Mouse (Mus musculus): ENCODE data around the gene Zbtb21.
"Not testable (repeated sequence)": the region's sequence is repeated elsewhere in the genome, so short reads cannot be mapped to it uniquely, and the experiment has no call there.

The Zbtb21 gene

DNA sequence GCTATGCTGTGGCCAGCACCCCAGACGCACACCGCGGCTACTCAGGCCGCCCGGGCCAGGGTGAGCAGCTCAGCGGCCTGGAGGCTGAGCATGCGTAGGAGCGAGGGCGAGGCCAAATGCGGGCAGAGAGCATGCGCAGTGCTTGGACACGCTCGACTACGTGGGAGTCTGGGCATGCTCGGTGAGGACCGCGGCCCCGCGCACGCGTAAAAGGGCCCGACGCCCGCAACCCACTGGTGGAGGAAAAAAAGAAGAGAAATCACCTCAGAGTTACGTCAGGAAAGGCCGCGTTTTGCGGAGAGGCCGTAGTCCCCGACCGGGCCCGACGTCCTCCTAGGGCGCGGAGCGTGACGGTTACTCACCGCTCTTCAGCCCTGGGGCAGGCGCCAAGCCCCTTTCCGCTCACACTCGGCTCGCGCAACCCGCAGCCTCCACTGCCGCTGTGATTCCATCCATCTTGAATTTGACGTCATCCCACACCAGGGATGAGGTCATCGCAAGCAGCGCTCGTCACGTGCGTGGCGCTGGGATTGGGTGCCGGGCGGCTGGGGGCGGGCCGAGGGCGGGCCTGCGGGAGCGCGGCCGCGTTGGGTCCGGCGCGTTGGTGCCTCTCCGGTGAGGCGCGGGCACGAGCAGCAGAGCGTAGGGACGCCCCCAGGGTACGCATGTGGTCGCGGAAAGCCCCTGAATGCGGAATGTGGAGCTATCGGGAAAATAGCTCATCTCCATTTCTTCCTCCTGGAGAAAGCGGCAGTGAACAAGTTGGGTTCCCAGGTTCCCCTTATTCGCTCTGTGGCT is at the start of gene Zbtb21, which contains the start of gene C2cd2:
Zbtb21 (minus strand) TSS at position 472 of the 798 bp plus-strand sequence.
C2cd2 (minus strand) TSS at position 448 of the 798 bp plus-strand sequence.
- DNase-seq (ENCODE audit: low spot score in 2 of 2), result peak; percentile 92 to 94

DNA sequence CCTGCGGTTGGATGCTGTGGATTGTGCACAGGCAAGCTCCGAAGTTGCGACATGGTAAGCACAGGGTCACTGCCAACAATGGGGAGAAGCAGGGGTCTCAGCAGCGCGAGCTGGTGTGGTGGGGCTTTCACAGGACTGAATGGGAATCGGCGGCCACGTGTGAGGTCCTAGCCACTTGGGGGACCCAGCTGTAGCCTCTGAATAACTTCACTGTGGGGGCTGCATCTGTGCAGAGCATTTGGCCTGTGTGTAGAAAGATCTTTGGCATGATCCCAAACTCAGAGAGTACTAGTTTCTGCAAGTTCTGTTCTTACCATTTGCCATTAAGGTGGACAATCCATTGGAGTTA is 34.9 kb upstream of the Zbtb21 start:
- not testable (repeated sequence) for DNase-seq (ENCODE audit: low spot score in 2 of 2)

- peak; percentile 75 to 88 for DNase-seq (ENCODE audit: low spot score in 2 of 2)
Measured at GRCm38 (mm10) chr16:97996616-97997382, 34.4 kb upstream of the Zbtb21 start, which contains the start of gene B230307C23Rik. Gene B230307C23Rik, plus strand, starts transcription at chr16:97997315.

DNA sequence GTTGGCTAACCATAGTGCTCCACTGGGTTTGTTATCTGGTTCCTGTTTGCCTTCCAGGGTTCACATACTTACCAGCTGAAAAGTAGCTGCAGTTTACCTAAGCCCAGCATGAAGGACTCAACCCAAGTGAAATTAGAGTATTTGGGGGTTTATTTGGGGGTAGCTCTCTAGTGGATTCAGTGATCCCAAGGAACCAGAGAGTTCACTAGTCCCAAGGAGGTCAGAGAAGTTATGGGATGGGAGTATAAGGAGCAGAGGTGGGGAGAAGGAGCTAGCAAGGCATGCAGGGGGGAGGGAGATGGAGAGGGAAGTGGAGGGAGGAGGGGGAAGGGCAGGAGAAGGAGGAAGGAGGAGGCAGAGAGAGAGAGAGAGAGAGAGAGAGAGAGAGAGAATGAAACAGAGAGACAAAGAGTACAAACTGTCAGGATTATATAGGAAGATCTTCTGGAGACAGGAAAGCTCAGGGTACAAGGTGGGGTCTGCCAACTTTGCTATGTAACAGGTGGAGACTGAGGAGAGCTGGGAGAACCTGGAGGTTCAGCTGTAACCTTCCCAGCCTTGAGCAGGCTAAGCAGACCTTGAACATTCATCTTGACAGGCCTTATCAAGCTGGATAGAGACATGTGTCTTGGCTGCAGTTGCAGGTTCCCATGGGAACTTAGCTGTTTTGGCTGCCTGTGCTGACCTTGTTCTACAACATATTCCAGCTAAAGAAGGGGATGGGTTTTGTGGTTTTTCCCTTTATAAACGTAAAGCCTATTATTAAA is 33.6 kb upstream of the Zbtb21 start:
- DNase-seq (ENCODE audit: low spot score in 2 of 2), result no peak

GRCm38 (mm10) chr16:97992477-97992876 is 30.1 kb upstream of the Zbtb21 start:
- DNase-seq (ENCODE audit: low spot score in 2 of 2), result not testable (repeated sequence)

DNA sequence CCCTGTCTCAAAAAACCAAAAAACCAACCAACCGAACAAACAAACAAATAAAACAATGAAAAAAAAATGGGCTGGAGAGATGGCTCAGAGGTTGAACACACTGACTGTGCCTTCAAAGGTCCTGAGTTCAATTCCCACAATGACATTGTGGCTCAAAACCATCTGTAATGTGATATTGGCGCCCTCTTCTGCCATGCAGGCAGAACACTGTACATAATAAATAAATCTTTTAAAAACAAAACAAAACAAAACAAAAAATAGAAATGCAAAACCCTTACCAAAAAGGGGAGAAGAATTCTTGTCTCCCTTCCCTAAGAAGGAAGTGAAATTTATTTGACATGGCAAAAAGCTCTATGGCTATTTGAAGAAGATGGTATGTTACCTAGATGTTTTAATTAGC is 29.1 kb upstream of the Zbtb21 start:
- no peak for DNase-seq (ENCODE audit: low spot score in 2 of 2)

GRCm38 (mm10) chr16:97984589-97984988 is 22.2 kb upstream of the Zbtb21 start:
- DNase-seq (ENCODE audit: low spot score in 2 of 2), result no peak

- no peak for DNase-seq (ENCODE audit: low spot score in 2 of 2)
Measured at GRCm38 (mm10) chr16:97981362-97981761, 18.9 kb upstream of the Zbtb21 start.

DNA sequence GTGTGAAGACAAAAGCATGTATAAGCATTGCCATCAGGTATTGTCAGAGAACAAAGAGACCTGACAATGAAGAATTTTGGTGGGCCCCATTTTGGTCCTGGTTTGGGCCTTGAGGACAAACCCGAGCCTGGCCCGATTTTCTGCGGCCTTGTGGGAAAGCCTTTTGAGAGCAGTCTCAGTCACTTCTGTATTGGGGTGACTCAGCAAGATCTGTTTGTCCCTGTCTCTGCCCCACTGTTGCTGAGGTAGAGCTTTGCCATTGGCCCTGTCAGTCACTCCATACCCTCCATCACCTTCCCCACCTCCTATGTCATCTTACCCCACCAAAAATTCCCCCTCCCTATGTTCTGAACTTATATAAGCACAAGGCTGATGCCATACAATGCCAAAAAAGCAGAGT is 15.3 kb upstream of the Zbtb21 start:
- DNase-seq (ENCODE audit: low spot score in 2 of 2), result no peak

- no peak for DNase-seq (ENCODE audit: low spot score in 2 of 2)
Measured at GRCm38 (mm10) chr16:97977277-97977676, 14.9 kb upstream of the Zbtb21 start.

- no peak for DNase-seq (ENCODE audit: low spot score in 2 of 2)
Measured at GRCm38 (mm10) chr16:97963956-97964540, 1.6 kb upstream of the Zbtb21 start.

DNA sequence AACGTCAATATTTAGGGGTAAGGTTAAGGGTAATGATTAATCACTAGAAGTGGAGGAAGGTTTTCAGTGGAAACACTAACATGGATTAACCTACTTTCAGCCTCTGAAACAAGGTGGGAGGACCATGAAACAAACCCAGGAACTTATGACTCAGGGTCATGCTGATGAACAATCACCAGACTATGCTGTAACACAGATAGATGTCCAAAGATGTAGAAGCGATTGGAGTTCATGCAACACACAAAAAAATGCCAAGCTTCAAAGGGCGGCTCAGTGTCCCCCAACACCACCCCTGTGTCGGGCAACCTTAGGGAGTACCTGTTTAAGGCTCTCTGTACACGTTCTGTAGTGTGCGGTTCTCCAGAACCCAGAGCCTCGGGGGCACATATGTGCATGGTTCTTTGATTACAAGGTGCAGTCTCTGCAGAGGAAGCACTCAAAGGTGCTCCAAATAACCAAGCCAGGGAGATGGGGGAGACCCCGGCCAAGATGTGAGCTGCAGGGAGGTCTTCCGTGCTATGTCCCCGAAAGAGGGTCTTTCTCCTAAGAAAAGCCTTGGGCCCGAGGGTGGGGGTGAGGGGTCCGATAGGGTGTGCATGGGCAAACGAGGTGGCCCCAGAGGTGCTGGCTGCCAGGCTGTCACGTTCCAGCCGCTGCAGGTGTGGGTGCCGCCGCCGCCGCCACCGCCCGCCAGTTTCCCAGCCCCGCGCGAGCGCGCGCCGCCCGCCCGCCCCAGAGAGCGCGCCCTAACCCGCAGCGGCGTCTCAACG is 856 bp downstream of the Zbtb21 start:
- DNase-seq (ENCODE audit: low spot score in 2 of 2), result no peak

- no peak for DNase-seq (ENCODE audit: low spot score in 2 of 2)
Measured at GRCm38 (mm10) chr16:97960348-97960747, 2.1 kb downstream of the Zbtb21 start.

DNA sequence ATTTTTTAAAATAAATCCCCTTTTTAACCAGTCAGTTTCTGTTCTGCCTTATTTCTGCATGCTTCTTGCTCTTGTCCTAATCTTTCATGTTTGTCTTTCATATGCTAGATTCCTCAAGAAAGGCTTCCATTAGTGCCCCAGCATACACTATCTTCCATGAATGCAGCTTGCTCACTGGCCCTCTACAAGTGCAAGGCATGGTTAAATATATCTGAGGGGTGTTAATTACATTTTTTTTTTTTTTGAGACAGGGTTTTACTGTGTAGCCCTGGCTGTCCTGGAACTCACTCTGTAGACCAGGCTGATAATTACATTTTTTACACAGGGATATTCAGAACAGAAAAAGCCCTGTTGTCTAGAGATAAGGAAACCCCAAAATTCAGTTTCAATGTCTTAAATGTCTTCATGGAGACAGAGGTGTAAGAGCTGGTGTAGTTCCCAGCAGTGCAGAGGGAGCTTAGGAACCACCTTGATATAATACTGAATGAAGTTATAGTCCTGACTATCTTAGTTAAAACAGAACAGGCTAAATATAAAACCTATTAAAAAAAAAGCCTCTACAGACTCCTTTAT is 3.9 kb downstream of the Zbtb21 start:
- no peak for DNase-seq (ENCODE audit: low spot score in 2 of 2)

DNA sequence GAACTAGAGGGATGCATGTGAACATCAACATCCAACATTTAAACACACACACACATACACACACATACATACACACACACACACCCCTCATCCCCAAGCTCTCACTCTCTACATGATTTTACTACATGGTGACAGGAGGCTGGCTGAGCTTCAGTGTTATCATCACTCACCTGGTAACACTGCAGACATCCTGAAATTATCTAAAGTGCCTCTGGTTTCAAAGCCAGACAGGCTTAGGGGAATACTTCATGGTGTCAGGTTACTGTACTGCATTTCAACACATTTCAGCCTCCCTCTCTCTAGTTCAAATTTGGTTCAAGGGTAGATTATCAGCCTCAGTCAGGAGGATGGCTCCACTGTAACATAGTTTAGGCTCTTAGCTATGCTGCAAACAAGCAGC is 4.8 kb downstream of the Zbtb21 start:
- DNase-seq (ENCODE audit: low spot score in 2 of 2), result no peak

DNA sequence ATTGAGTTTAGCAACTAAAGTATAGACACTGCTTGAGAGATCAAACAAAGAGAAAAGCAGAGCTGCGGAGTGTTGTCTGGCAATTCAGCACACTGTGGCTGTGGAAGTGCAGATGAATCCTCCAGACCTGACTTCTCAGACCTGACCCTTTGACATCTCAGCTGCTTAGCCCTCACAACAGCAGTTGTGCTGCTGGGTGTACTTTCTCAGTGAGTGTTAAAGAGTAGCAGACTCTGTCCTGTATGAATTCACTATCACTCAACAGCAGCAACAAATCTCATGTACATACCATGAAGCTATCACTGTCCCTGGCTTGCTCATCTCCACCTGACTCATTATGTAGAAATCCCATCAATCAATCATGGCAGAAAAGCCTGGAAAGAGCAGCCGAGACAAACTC is 6.4 kb downstream of the Zbtb21 start:
- no peak for DNase-seq (ENCODE audit: low spot score in 2 of 2)

DNA sequence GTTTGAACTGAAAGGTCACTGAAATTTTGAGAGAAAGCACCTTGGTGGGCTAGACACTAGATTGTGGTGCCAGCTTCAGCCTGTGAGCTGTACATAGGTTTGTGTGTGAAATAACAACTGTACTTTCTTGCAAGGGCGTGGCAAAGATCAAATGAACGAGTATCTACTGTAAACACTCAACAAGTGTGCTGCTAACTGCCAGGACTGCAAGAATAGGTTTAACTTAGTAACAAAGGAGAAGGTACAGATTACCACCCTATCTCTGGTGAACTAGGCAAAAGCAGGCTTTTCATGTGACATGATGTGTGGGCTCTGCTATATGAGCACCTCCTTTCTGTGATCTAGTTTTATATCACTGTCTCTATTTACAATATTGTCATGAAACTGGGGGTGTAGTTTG is 9.1 kb downstream of the Zbtb21 start:
- no peak for DNase-seq (ENCODE audit: low spot score in 2 of 2)

- peak in 1 of 2 experiments; percentile 22 for DNase-seq (ENCODE audit: low spot score in 2 of 2)
Measured at GRCm38 (mm10) chr16:97952801-97953200, 9.6 kb downstream of the Zbtb21 start.

GRCm38 (mm10) chr16:97952371-97952770 is 10.1 kb downstream of the Zbtb21 start:
- no peak for DNase-seq (ENCODE audit: low spot score in 2 of 2)

DNA sequence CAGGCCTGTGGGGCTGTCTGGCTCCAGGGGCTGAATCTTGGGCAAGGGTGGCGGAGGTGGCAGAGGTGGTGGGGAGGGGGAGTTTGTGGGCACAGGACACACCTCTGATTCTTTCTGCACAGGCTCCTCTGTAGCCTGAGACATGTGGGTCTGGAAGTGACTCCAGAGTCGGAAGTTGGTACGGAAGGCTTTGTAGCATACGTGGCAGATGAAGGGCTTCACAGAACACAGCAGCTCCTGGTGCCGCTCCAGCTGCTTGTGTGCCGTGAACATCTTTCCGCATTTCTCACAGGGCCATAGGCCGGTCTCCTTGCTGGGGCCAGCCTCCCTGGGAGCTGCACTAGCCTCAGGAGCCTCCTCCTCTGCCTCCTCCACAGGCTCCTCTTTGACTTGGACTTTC is 12.4 kb downstream of the Zbtb21 start:
- DNase-seq (ENCODE audit: low spot score in 2 of 2), result no peak

DNA sequence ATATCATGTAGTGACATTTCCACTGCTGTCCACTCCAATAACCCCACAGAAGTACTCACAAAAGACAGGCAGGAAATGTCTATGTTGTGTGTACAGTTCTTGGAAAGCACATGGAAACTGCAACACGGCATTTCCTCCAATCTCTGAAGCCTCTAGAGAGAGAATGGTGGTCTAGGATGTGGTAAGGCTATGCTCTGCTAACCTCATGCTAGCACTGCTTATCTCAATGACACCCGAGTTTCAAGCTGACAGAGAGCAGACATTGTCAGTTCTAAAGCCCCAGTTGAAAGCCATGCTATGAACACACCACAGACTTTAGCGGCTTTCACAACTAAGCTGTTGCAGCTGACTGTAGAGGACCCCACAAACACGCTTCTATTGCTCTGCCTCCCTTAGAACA is 13.6 kb downstream of the Zbtb21 start:
- no peak for DNase-seq (ENCODE audit: low spot score in 2 of 2)
